Mouse (Mus musculus): ENCODE data around the gene Cry2. TPM values are rescaled to one million over a fixed set of nuclear protein-coding genes. Genes with fewer than 3 reads are reported as not detected.

Gene Cry2
- total RNA-seq, 2 experiments from 2014 or later = 22.7 to 27.3 TPM

GRCm38 (mm10) chr2:92447121-92447740, 13.4 kb upstream of the Cry2 start:
- no peak for DNase-seq
- intact Hi-C loops (cut with DNase I; ENCODE audit: low total_unique reads) = no loop called here

- no peak for DNase-seq
- intact Hi-C loops (cut with DNase I; ENCODE audit: low total_unique reads) = no loop called here
Observed at GRCm38 (mm10) chr2:92446656-92447055, 12.8 kb upstream of the Cry2 start.

DNA sequence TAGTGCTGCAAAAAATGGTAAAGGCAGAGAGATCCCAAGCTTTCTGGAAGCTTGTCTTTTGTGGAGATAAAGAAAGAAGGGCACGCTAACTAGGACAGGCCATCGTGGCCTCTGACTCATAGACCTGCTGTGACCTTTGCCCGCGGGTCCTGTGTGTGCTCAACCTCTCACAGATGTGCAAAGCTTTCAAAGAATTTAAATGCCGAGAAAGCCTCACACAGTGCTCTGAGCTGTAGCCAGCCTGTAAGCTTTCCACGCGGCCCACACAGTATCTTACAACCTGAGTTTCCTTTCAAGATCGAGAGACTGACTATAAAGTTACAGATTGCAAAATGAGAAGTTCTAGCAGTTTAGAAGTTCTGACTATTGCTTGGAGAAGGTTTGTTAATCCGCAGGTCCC, 12.0 kb upstream of the Cry2 start:
- DNase-seq = no peak
- intact Hi-C loops (cut with DNase I; ENCODE audit: low total_unique reads) = no loop called here

DNA sequence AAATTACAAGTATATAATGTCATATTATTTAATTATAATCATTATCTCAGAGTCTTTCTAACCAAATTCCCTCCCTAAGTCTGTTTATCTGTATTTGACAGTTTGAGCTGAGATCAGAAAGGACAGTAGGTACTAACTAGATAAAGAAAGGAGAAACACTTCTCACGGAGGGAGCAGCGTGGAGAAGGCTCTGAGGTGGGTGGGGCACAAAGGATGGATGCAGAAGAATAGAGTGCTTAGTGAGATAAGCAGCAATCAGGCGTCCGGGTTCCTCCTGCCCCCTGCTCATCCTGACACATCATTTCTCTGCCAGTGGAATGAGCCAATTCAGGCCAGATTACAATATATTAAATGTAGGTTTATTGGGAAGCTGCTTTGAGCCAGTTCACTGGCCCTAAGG, 10.5 kb upstream of the Cry2 start:
- intact Hi-C loops (cut with DNase I; ENCODE audit: low total_unique reads) = loop anchor here (5.0 kb wide), 1 partner anchor 147 kb away; no protein-coding TSS in a partner anchor
- DNase-seq = no peak

- no peak for DNase-seq
- intact Hi-C loops (cut with DNase I; ENCODE audit: low total_unique reads) = loop anchor here (5.0 kb wide), 1 partner anchor 146 kb away; no protein-coding TSS in a partner anchor
Observed at GRCm38 (mm10) chr2:92443313-92443712, 9.5 kb upstream of the Cry2 start.

DNA sequence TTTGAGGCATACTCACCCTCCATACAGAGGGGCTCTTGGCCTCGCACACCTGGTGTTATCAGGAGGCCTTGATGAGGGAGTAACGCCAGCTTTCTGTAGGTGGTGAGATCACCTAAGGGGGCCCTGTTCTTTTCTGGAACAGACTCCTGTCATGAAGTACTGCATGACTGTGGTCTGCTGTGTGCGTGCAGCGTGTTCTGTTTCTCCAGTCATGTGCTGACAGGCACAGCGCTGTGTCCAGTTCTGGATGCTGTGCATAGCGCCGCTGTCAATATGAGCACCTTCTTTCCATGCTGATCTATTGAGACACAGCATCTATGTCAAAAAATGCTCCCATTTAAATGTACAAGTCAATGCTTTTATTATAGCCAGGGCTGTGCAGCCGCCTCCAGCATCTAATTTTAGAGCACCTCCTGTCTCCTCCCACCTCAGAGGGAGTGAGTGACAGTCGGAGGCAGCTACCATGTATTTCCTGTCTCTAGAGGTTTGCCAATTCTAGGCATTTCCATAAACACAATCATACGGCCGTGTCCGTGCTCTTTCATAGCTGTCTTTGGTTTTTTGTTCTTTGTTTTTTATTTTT, 8.7 kb upstream of the Cry2 start:
- intact Hi-C loops (cut with DNase I; ENCODE audit: low total_unique reads) = loop anchor here (5.0 kb wide), 1 partner anchor 145 kb away; no protein-coding TSS in a partner anchor
- no peak for DNase-seq

DNA sequence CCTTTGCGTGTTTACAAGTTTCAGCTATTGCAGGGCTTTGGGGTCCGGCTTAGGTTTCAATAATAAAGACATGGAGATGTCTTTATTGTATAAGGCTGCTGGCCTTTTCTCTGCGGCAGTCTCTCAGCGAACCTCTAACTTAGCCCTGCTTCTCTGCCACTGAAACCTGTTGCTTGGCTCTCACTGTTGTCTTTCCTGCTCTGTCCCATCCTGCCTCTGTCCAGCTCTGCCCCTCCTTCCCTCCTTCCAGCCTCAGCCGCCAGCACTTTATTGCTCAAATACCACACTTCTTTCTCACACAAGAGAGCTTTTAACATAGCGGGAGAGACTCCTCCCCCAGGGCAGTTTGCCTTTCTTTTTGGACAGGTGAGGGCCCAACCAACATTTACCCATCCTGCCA, 6.6 kb upstream of the Cry2 start:
- no peak for DNase-seq
- intact Hi-C loops (cut with DNase I; ENCODE audit: low total_unique reads) = loop anchor here (5.0 kb wide), 1 partner anchor 143 kb away; no protein-coding TSS in a partner anchor

GRCm38 (mm10) chr2:92438567-92438966, 4.7 kb upstream of the Cry2 start:
- intact Hi-C loops (cut with DNase I; ENCODE audit: low total_unique reads) = loop anchor here (5.0 kb wide), 2 partner anchors 66 to 451 kb away; partner anchors contain the start of genes Large2 and Pex16
- DNase-seq = no peak

DNA sequence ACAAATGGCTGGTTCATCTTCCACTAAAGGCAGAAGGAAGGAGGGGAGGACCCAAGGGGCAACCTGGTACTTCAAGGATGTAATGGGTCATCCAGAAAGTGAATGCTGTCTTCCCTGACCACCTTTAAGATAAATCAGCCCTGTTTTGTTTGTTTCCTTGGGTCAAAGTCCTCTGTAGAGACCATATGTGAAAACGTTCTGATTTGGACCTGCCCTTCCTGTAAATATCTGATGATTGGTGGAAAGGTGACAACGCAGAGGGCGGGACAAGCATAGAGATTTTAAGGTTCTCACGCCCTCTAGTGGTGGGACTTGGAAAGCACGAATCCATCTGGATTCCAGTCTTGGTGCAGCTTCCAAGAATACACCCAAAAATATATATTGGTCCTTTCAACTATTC, 4.0 kb upstream of the Cry2 start:
- DNase-seq = peak; percentile 77
- intact Hi-C loops (cut with DNase I; ENCODE audit: low total_unique reads) = loop anchor here (5.0 kb wide), 2 partner anchors 66 to 451 kb away; partner anchors contain the start of genes Large2 and Pex16

- intact Hi-C loops (cut with DNase I; ENCODE audit: low total_unique reads) = loop anchor here (5.0 kb wide), 2 partner anchors 65 to 450 kb away; partner anchors contain the start of genes Large2 and Pex16
- DNase-seq = no peak
Observed at GRCm38 (mm10) chr2:92437366-92437765, 3.5 kb upstream of the Cry2 start.

DNA sequence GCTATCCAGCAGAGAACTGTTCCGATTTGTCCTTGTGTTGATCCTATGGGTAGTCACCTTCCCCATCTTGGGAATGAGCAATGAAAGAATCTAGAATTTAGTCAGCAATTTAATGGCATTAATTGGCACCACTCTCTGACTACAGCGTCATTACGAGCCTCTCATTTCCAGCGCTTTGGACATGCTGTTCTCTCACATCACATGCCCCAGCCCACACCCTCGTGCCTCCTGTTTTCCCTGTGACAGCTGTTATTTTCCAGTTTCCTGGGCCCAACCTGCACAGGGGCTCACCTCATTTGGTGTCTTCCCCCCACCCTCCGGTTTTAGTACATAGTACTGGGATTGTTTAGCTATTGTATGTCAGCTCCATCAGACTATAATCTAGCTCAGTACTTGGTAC, 1.2 kb upstream of the Cry2 start:
- intact Hi-C loops (cut with DNase I; ENCODE audit: low total_unique reads) = loop anchor here (5.0 kb wide), 2 partner anchors 63 to 448 kb away; partner anchors contain the start of genes Large2 and Pex16
- no peak for DNase-seq

DNA sequence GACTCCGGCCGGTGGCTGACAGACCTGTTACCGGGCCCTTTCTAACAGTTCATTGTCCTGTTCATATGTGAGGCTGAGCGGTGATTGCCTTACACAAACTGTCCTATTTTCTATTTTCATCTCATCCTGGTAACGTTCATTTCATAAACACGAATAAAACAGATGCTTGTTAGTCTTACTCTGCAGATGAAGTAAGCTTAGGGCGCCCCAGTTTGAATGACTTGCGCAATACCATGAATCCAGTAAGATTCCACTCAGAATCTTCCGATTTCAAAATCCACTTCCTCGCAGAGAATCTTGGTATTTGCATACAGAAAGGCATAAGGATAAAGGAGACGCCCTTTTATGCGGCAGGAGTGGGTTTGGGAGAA, 517 bp upstream of the Cry2 start:
- no peak for DNase-seq
- intact Hi-C loops (cut with DNase I; ENCODE audit: low total_unique reads) = no loop called here

DNA sequence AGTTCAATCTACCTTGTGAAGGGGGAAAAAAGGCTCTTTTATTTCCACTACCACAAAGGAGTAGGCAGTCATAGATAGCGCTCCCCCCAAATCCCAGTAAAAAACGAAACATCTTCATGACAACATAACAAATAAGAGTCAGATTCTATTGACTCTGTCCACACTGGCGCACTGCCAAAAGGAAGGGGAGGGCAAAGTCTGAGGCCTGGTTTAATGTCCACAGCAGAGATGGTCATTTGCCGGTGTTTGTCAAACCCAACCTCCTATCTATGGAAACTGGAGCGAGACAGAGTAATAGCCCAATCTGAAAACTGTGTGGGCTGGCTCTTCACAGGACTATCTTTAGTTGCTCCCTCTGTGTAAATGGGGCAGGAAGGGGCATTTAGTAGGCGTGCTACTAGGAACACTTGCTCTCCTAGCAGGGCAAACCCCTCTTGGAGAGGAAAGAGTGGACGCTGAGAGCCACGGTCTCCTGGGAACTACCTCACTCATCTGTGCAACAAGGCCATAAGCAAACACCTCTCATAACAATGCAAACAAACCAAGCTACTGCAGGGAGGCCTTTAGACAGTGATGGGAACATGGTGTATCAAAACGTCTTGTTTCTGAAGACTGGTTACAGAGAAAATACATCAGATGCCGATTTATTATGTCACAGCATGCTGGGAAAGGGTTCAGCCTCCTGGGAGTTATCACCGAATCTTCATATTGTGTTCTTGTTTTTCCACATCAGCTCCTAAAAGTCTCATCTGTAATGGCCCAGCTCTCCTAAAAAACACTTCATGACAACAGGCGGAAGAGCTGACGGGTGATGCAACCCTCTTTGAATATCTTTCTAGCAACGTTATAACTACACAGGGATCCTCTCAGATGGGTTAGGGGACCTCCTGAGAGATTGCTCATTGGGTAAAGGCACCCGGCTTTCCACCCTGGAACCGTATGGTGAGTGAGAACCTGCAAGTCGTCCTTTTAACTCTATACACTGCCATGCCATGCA, 1.2 kb downstream of the Cry2 start:
- DNase-seq = peak; percentile 67
- intact Hi-C loops (cut with DNase I; ENCODE audit: low total_unique reads) = no loop called here

DNA sequence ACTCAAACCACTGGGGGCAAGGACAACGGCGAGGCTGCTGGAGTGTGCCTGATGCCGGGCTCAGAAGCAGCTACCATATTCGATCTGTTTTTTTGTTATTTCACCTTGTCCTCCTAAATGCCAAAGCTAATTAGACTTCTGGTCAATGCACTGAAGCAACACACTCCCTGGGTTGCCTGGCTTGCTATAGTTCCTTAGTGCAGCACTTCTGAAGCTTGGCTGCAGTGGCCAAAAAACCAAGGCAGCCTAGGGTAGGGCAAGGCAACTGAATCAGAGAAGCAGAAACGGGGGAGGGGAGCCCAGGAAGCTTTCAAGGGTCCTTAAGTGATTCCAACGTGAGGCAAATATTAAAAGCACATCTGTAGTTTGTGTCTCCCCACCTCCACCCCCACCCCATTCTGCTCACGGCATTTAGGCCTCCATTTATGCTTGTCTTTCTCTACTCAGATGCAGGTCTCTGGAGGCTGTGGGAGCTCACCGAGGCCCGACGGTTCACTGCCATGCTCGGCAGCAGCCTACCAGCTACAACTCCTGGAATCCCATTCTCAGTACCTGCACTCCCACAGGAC, 2.1 kb downstream of the Cry2 start:
- no peak for DNase-seq
- intact Hi-C loops (cut with DNase I; ENCODE audit: low total_unique reads) = no loop called here

- DNase-seq = peak; percentile 77
Observed at GRCm38 (mm10) chr2:92430723-92431541, 2.9 kb downstream of the Cry2 start.

GRCm38 (mm10) chr2:92430089-92430488, 3.8 kb downstream of the Cry2 start:
- intact Hi-C loops (cut with DNase I; ENCODE audit: low total_unique reads) = no loop called here

More at GRCm38 (mm10) chr2:92430723-92431541, 2.9 kb downstream of the Cry2 start:
- intact Hi-C loops (cut with DNase I; ENCODE audit: low total_unique reads) = no loop called here

DNA sequence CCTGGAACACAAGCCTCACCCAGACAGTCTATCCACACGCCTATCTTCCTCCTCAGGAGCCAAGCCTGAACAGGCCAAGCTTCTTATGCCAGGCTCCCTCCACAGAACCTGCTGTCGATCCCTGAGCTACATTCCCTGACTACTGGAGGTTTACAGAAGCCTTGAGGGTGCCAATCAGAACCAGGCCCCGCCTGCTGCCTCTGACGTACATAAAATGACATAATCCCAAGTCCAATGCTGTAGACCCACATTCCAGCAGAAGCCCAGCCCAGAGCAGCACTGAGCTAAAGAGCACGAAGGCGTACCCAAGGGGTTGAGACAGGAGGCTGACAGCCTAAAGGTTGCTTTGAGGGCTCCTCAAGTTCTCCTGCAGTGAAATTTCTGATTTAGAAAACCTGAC, 6.0 kb downstream of the Cry2 start:
- DNase-seq = peak; percentile 61
- intact Hi-C loops (cut with DNase I; ENCODE audit: low total_unique reads) = no loop called here

More at GRCm38 (mm10) chr2:92430089-92430488, 3.8 kb downstream of the Cry2 start:
- no peak for DNase-seq

DNA sequence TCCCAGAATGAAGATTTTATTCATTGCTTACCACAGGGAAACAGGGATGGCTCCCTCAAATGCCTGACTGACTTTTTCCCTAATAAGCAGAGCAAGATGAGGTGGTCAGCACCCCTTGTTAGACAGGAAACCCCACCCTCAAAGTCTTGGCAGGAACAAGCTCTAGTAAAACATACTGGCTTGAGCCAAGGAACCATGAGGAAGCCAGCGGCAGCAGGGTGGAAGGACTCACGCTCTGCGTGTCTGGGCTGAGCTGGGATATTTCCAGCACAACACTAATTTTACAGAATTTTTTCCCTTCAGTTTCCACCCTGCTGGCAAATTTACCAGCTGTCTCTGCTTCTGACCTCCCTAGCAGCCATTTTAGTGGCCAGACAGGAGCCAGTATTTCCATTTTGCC, 7.4 kb downstream of the Cry2 start:
- intact Hi-C loops (cut with DNase I; ENCODE audit: low total_unique reads) = no loop called here

GRCm38 (mm10) chr2:92425366-92425765, 8.5 kb downstream of the Cry2 start:
- intact Hi-C loops (cut with DNase I; ENCODE audit: low total_unique reads) = no loop called here
- DNase-seq = no peak

More for the DNA sequence above, 7.4 kb downstream of the Cry2 start:
- peak; percentile 56 for DNase-seq
